Mouse (Mus musculus) cerebellum, postnatal 4 days (tissue): ENCODE results near the gene Tpp2.
"Not testable (repeated sequence)": the region's sequence is repeated elsewhere in the genome, so short reads cannot be mapped to it uniquely, and the experiment has no call there.

Experiments
- DNase-seq, 2 experiments: peaks; one replicate each; pipeline ENCODE4 v3.0.0; 2022; ENCODE audit warnings: low spot score in 2 of 2, mixed read lengths in 1 of 2

Gene Tpp2

GRCm38 (mm10) chr1:44015556-44015955 lies 82.1 kb downstream of the Tpp2 start:
- no peak for DNase-seq

GRCm38 (mm10) chr1:44019934-44020333 lies 86.5 kb downstream of the Tpp2 start, which contains the start of gene Mettl21c:
Gene Mettl21c (minus strand): TSS chr1:44020034.
- DNase-seq = no peak

- no peak for DNase-seq
These were observed 89.2 kb downstream of the Tpp2 start for GRCm38 (mm10) chr1:44022656-44023055.

- DNase-seq = no peak
These were observed 94.2 kb downstream of the Tpp2 start for GRCm38 (mm10) chr1:44027651-44028050.

GRCm38 (mm10) chr1:44032213-44032612 lies 98.8 kb downstream of the Tpp2 start:
- DNase-seq = no peak

- DNase-seq = no peak
These were observed 99.5 kb downstream of the Tpp2 start for GRCm38 (mm10) chr1:44032948-44033347.

GRCm38 (mm10) chr1:44041797-44042554 lies 108.5 kb downstream of the Tpp2 start:
- peak in 1 of 2 experiments; percentile 59 for DNase-seq

GRCm38 (mm10) chr1:44042555-44042915 lies 109.1 kb downstream of the Tpp2 start:
- no peak for DNase-seq

GRCm38 (mm10) chr1:44045689-44046088 lies 112.2 kb downstream of the Tpp2 start:
- DNase-seq = not testable (repeated sequence)

- DNase-seq = no peak
These were observed 113.1 kb downstream of the Tpp2 start for GRCm38 (mm10) chr1:44046556-44046955.
